Mouse (Mus musculus): Measurements from ENCODE around the gene Rab5if. TPM values are rescaled to one million over a fixed set of nuclear protein-coding genes. Genes with fewer than 3 reads are reported as not detected.

The Rab5if gene
- polyA plus RNA-seq, 1 experiment from 2014 or later, result 188 TPM

DNA sequence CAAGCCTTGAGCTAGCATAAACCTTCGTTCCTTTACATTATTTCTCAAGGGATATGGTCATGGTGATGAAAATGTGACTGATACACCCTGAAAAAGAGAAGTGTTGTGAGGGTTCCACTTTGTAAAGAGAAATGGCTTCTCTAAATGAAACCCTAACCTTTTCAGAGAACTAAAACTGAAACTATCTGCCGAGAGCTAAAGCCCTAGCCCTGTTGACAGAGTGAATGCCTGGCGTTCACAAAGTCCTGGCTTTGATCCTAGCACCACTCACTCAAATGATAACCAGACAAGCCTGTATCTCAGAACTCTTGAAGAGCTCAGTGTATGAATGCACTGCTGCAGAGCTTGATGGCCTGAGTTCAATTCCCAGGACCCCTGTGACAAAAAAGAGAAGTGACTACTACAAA, 5.5 kb upstream of the Rab5if start:
- Histone ChIP-seq H3K27ac (no peak overlapping the region), H3K4me2 (replicated peaks) (no peak overlapping the region), H3K4me1 (peaks cover 13% of the 10 kb centered on the region; the same call in 1 of the 2 replicates), H3K27me3 (no peaks in the 10 kb centered on the region), H3K4me3 (no peak overlapping the region), H3K9me3 (no peaks in the 10 kb centered on the region), H3K36me3 (peaks cover 11% of the 10 kb centered on the region), H3K9ac (no peak overlapping the region)
- 69% methylated on average over 3 of the region's 3 CpGs for whole genome bisulfite sequencing
- no peak for ATAC-seq (ENCODE audit: insufficient number of reproducible peaks, insufficient read depth, low FRiP score, low TSS enrichment)

DNA sequence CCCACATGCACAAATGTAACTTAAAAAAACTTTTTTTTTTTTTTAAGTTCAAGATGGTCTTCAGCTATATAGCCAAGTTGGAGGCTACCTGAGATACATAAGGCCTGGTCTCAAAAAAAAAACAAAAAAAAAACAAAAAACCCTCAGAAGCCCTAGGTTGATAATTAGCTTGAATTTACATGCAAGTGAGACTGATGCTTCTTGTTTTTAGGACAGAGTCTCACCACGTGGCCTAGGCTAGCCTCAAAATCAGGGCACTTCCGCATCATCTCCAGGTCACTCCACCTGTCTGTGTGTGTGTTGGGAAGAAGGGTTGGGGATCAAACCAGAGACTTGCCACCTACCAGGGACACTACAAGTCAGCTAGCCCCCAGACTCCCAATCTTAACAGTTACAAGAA, 5.1 kb upstream of the Rab5if start, which contains the start of gene 4930518I15Rik:
Gene 4930518I15Rik, minus strand, starts transcription at position 112 of the 400 bp plus-strand sequence.
- peak within 1 kb of the TSS; percentile 59; the same call in 1 of the 2 replicates for H3K27ac ChIP-seq
- H3K4me3 ChIP-seq, result no peak within 1 kb of the TSS
- peaks cover 13% of the 10 kb centered on the region; the same call in 1 of the 2 replicates for H3K4me1 ChIP-seq
- no peak for ATAC-seq (ENCODE audit: insufficient number of reproducible peaks, insufficient read depth, low FRiP score, low TSS enrichment)
- WGBS, result 84% methylated on average over 2 of the region's 2 CpGs
- H3K4me2 ChIP-seq (replicated peaks), result no peak within 1 kb of the TSS
- H3K36me3 ChIP-seq, result peaks cover 8% of the 10 kb centered on the region
- no peaks in the 10 kb centered on the region for H3K9me3 ChIP-seq
- no peak within 1 kb of the TSS for H3K9ac ChIP-seq
- no peaks in the 10 kb centered on the region for H3K27me3 ChIP-seq

DNA sequence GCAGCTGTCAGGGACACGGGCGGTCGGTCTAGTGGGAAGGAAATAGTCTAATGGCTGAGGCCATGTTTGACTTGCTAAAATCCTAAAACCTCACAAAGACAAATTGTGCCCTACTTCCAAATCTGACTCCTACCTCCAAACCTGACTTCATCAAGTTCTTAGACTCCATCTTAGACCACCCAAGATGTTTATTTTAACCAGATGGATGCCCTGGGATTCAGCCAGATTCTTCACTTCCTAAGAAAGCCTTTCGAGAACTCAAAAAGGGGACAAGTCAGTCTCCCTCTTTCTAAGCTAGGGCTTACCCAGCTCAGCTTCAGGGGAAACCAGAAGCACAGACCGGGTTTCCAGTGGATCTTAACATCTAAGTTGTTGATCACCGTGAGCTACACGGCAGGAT, 4.3 kb upstream of the Rab5if start:
- Histone ChIP-seq H3K9me3 (no peaks in the 10 kb centered on the region), H3K27me3 (no peaks in the 10 kb centered on the region), H3K4me2 (replicated peaks) (no peak overlapping the region), H3K9ac (no peak overlapping the region), H3K4me1 (peaks cover 14% of the 10 kb centered on the region), H3K4me3 (no peak overlapping the region), H3K27ac (peak overlapping the region; percentile 59; the same call in 1 of the 2 replicates), H3K36me3 (peaks cover 5% of the 10 kb centered on the region)
- WGBS, result 67% methylated on average over 7 of the region's 7 CpGs
- ATAC-seq (ENCODE audit: insufficient number of reproducible peaks, insufficient read depth, low FRiP score, low TSS enrichment), result no peak

DNA sequence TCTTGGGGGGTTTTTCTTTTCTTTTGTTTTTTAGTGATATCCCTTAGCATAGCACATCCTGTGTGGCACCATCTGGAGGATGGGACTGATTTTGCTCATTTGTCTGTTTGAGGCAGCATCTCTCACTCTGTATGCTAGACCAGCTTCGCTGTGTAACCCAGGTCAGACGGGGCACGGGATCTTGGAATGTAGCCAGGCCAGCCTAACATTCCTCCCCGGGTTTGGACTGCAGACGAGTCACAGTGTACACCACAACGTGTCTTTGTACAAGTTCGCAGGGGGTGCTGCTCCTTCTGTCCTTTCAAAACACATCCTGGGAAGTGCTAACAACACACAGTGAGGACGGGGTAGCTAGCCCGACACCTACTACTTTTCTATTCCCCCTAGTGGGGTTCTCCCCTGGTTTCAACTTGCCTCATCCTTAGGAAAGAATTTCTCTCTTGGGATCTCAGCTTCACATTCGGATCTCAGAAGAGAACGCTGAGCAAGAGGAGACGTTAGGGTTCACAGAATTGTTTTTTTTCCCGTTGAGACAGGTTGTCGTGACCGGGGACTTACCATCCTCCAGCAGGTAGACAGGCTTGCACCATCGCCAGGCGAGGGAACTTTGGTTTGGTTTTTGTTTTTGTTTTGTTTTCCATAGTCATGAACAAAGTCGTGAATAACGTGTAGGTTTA, 749 bp upstream of the Rab5if start:
- WGBS, result under 1% methylated on average over 19 of the region's 19 CpGs
- Histone ChIP-seq H3K36me3 (peaks cover 19% of the 10 kb centered on the region), H3K27ac (peak overlapping the region; percentile 93), H3K9me3 (no peaks in the 10 kb centered on the region), H3K4me3 (peak overlapping the region; percentile 93), H3K27me3 (no peaks in the 10 kb centered on the region), H3K9ac (peak overlapping the region; percentile 79), H3K4me2 (replicated peaks) (peak overlapping the region; percentile 75), H3K4me1 (peaks cover 20% of the 10 kb centered on the region)
- ATAC-seq (ENCODE audit: insufficient number of reproducible peaks, insufficient read depth, low FRiP score, low TSS enrichment), result peak; percentile 35

DNA sequence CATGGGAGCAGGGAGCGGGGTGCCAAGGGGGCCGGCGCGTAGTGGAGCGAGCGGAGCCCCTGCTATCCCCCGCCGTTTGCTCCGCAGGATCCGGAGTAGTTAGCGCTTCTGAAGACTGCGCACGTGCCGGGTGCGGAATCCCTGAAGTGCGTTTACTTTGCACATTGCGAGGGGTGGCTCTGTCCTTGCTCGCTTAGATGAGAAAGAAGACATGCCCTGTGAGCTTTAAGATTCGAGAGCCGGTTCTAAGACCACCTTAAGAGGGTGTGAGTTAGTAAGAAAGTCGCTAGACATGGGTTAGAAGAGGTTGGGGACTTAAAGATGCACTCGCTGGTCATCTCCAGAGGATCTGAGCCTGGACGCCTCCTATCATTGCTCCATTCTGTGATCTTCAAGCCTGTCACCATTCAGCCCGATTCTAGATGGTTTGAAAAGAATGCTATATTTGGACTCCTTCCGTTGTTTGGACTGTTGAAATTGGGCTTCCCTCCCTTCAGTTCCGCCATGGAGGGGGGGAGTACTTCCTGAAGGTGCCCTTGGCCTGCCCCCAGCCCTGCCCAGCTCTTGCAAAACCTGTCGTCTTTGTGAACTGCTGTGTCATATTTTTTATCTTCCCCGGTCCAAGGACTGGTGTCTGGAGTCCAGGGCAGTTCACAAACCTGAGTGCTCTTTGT, 696 bp downstream of the Rab5if start:
- peak overlapping the region; percentile 93 for H3K4me3 ChIP-seq
- peaks cover 29% of the 10 kb centered on the region for H3K36me3 ChIP-seq
- ATAC-seq (ENCODE audit: insufficient number of reproducible peaks, insufficient read depth, low FRiP score, low TSS enrichment), result no peak; the same call in 1 of the 2 replicates
- H3K4me1 ChIP-seq, result peaks cover 20% of the 10 kb centered on the region
- H3K9me3 ChIP-seq, result no peaks in the 10 kb centered on the region
- H3K27ac ChIP-seq, result peak overlapping the region; percentile 93
- H3K27me3 ChIP-seq, result no peaks in the 10 kb centered on the region
- H3K9ac ChIP-seq, result peak overlapping the region; percentile 95
- H3K4me2 ChIP-seq (replicated peaks), result peak overlapping the region; percentile 88
- whole genome bisulfite sequencing, result 3% methylated on average over 28 of the region's 28 CpGs

DNA sequence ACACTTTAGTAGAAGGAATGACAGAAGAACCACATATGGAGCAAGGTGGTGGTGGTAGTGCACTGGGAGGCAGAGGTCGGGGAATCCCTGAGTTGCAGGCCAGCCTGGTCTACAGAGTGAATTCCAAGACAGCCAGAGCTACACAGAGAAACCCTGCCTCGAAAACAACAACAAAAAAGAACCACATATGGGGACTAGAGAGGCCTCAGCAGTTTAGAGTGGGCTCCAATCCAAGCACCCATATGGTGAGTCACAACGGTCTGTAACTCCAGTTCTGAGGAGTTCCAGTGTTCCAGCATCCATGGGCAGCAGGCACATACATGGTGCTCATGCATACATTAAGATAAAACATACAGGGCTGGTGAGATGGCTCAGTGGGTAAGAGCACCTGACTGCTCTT, 1.6 kb downstream of the Rab5if start:
- Histone ChIP-seq H3K9me3 (no peaks in the 10 kb centered on the region), H3K36me3 (peaks cover 35% of the 10 kb centered on the region), H3K4me3 (no peak overlapping the region; the same call in 1 of the 2 replicates), H3K27me3 (no peaks in the 10 kb centered on the region), H3K27ac (no peak overlapping the region), H3K4me1 (peaks cover 20% of the 10 kb centered on the region), H3K4me2 (replicated peaks) (peak overlapping the region; percentile 88), H3K9ac (no peak overlapping the region)
- WGBS, result 84% methylated on average over 3 of the region's 3 CpGs
- no peak for ATAC-seq (ENCODE audit: insufficient number of reproducible peaks, insufficient read depth, low FRiP score, low TSS enrichment)

DNA sequence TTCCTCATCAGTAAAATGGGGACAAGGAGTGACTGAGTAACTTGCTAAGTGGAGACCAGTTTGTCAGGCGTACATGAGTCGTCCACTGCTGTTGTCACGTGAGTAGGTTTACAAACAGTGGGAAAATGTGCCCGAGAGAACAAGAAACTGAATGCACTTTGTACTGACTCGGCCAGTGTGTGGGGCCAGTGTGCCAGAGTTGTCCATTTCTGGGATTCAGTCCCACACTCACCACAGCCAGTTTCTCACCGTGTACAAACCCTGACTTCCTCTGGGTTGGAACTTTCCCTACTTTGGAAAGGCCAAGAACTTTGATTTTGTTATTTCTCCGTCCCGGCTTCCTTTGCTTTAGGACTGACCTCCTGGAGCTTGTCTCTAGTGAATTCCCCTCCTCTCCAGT, 6.1 kb downstream of the Rab5if start:
- Histone ChIP-seq H3K4me3 (no peak overlapping the region), H3K27ac (no peak overlapping the region), H3K9me3 (no peaks in the 10 kb centered on the region), H3K9ac (no peak overlapping the region), H3K36me3 (peaks cover 58% of the 10 kb centered on the region), H3K4me2 (replicated peaks) (no peak overlapping the region), H3K4me1 (peaks cover 6% of the 10 kb centered on the region), H3K27me3 (no peaks in the 10 kb centered on the region)
- WGBS, result 84% methylated on average over 8 of the region's 8 CpGs
- ATAC-seq (ENCODE audit: insufficient number of reproducible peaks, insufficient read depth, low FRiP score, low TSS enrichment), result no peak

DNA sequence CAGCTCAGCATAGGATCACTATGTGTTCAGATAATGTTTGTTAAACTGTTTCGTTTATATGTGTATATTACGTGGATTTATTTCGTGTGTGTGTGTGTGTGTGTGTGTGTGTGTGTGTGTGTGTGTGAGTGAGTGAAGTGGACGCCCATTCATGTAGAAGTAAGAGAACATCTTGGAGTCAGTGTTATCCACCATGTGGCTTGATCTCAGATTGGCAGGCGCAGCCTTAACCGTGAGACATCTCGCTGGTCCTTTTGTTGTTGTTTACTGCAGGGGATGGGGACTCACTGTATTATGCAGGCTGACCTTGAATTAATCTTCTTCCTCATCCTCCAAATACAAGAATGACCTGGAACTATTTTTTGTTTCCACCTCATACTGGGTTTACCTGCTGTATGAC, 6.6 kb downstream of the Rab5if start:
- no peaks in the 10 kb centered on the region for H3K27me3 ChIP-seq
- ATAC-seq (ENCODE audit: insufficient number of reproducible peaks, insufficient read depth, low FRiP score, low TSS enrichment), result no peak
- peaks cover 1% of the 10 kb centered on the region; the same call in 1 of the 2 replicates for H3K4me1 ChIP-seq
- WGBS, result 93% methylated on average over 7 of the region's 7 CpGs
- no peak overlapping the region for H3K27ac ChIP-seq
- H3K4me3 ChIP-seq, result no peak overlapping the region
- no peak overlapping the region for H3K9ac ChIP-seq
- peaks cover 64% of the 10 kb centered on the region for H3K36me3 ChIP-seq
- H3K9me3 ChIP-seq, result no peaks in the 10 kb centered on the region
- no peak overlapping the region for H3K4me2 ChIP-seq (replicated peaks)

DNA sequence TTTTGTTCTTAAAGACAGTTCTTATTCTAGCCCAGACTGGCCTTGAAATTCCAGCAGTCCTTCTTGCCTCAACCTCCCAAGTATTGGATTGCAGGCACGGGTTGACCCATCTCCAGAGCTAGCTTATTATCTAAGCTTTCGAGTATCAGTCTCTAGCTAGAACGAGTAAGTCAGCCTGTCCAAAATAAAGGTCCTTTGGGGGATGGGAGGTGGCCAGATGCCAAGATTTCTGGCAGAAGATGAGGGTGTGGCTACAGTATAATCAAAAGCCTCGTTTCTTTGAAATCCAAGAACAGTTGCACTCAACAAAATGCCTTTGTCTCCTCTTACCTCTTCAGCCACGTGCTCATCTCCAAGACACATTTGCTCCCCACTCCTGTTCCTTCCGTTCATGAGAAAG, 7.6 kb downstream of the Rab5if start:
- Histone ChIP-seq H3K4me1 (no peaks in the 10 kb centered on the region), H3K36me3 (peaks cover 70% of the 10 kb centered on the region), H3K9me3 (no peaks in the 10 kb centered on the region), H3K27ac (no peak overlapping the region), H3K9ac (no peak overlapping the region), H3K4me3 (no peak overlapping the region), H3K4me2 (replicated peaks) (no peak overlapping the region), H3K27me3 (no peaks in the 10 kb centered on the region)
- WGBS, result 64% methylated on average over 6 of the region's 6 CpGs
- no peak for ATAC-seq (ENCODE audit: insufficient number of reproducible peaks, insufficient read depth, low FRiP score, low TSS enrichment)

DNA sequence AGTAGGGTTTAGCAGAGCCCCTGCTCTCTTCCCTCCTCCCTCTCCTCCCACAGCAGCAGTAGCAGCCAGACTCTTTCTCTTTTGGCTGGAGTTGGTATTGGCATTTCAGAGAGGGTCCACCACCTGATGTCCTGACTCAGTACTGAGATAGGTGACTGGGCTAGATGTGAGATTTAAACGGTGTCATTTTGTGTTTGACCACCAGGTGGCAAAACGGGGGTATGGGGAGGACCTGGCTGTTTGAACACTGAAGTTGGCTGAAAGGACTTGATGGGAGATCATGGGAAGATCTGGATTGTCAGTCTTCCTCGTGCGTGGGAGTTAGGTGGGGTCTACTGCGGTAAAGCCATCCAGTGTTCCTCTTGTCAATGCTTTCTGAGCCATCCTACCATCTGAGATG, 10.7 kb downstream of the Rab5if start:
- peaks cover 43% of the 10 kb centered on the region for H3K36me3 ChIP-seq
- no peaks in the 10 kb centered on the region for H3K9me3 ChIP-seq
- ATAC-seq (ENCODE audit: insufficient number of reproducible peaks, insufficient read depth, low FRiP score, low TSS enrichment), result no peak
- no peak overlapping the region for H3K4me3 ChIP-seq
- H3K27ac ChIP-seq, result no peak overlapping the region
- WGBS, result 35% methylated on average over 5 of the region's 5 CpGs
- no peak overlapping the region for H3K9ac ChIP-seq
- H3K27me3 ChIP-seq, result no peaks in the 10 kb centered on the region
- H3K4me2 ChIP-seq (replicated peaks), result no peak overlapping the region
- H3K4me1 ChIP-seq, result no peaks in the 10 kb centered on the region

DNA sequence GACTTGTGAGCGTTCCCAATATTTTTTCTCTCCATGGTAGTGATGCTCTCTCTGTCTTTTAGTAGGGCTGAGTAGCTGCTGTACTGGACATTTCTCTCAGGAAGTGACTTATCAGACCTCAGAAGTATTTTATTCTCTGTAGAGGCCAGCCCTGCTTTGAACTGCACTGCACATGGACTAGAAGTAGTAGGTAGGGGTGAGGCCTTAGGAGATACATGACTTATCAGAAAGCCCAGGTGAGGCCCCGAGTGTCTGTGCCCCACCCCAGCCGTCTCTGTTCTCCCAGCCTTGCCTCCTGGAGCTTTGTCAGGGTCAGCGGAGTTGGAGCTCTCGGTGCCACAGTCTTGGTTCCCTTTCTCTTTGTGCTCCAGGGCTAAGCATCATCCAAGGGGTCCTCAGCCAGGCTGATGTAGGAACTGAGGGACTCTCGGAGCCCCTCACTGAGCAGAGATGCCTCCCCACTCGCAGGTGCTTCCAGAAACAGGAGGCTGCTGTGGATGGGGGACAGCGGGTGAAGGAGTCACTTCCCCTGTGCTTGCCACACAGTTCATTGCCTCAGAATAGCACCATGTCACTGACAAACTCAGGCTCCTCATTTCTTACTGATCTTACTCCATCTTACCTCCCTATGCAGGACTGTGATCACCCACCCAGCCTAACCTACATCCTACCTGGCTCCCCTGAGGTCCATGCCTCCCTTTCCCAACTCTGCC, 11.3 kb downstream of the Rab5if start:
- WGBS, result 93% methylated on average over 8 of the region's 8 CpGs

More for the DNA sequence above, 11.3 kb downstream of the Rab5if start:
- H3K27me3 ChIP-seq, result no peaks in the 10 kb centered on the region
- H3K36me3 ChIP-seq, result peaks cover 39% of the 10 kb centered on the region
- no peak overlapping the region for H3K27ac ChIP-seq
- no peak overlapping the region for H3K4me2 ChIP-seq (replicated peaks)
- no peaks in the 10 kb centered on the region for H3K9me3 ChIP-seq
- no peak overlapping the region for H3K9ac ChIP-seq
- no peak; the same call in 1 of the 2 replicates for ATAC-seq (ENCODE audit: insufficient number of reproducible peaks, insufficient read depth, low FRiP score, low TSS enrichment)
- no peaks in the 10 kb centered on the region for H3K4me1 ChIP-seq
- H3K4me3 ChIP-seq, result no peak overlapping the region
